Mouse (Mus musculus): ENCODE measurements around the gene Tpcn1. TPM values are rescaled to one million over a fixed set of nuclear protein-coding genes. Genes with fewer than 3 reads are reported as not detected.

The Tpcn1 gene
- polyA plus RNA-seq, 1 experiment from 2014 or later = 14.5 TPM

- H3K27ac ChIP-seq (ENCODE audit: low read depth, low read length) = no peak overlapping the region
- H3K4me3 ChIP-seq (ENCODE audit: low read depth, low read length) = no peak overlapping the region
- no peak for ATAC-seq (replicated peaks; ENCODE audit: low FRiP score)
- no peak overlapping the region for H3K9ac ChIP-seq (ENCODE audit: low read length)
- 44% methylated on average over 15 of the region's 15 CpGs for WGBS
- no peaks in the 10 kb centered on the region for H3K36me3 ChIP-seq (ENCODE audit: control insufficient read depth, insufficient read depth, low read length)
- no peak overlapping the region for H3K4me2 ChIP-seq (ENCODE audit: low read depth, low read length, severe bottlenecking)
- H3K4me1 ChIP-seq (replicated peaks; ENCODE audit: control insufficient read depth, insufficient read depth, low read length) = 0 out of 2 replicates have a peak, but pooled peaks cover 9% of the 10 kb centered on the region
- no peaks in the 10 kb centered on the region for H3K9me3 ChIP-seq (ENCODE audit: control insufficient read depth, low read length)
- DNase-seq (ENCODE audit: low spot score) = no peak
- peaks cover 2% of the 10 kb centered on the region; the same call in 1 of the 2 replicates for H3K27me3 ChIP-seq (ENCODE audit: control insufficient read depth, insufficient read depth, low read length)
Observed at GRCm38 (mm10) chr5:120512911-120513555, 75.4 kb downstream of the Tpcn1 start.

GRCm38 (mm10) chr5:120511643-120512220 is 76.7 kb downstream of the Tpcn1 start:
- H3K27me3 ChIP-seq (ENCODE audit: control insufficient read depth, insufficient read depth, low read length) = peaks cover 2% of the 10 kb centered on the region; the same call in 1 of the 2 replicates
- WGBS = 40% methylated on average over 14 of the region's 14 CpGs
- no peak overlapping the region for H3K9ac ChIP-seq (ENCODE audit: low read length)
- H3K27ac ChIP-seq (ENCODE audit: low read depth, low read length) = no peak overlapping the region
- H3K9me3 ChIP-seq (ENCODE audit: control insufficient read depth, low read length) = no peaks in the 10 kb centered on the region
- H3K4me3 ChIP-seq (ENCODE audit: low read depth, low read length) = peak overlapping the region; percentile 39
- no peak for DNase-seq (ENCODE audit: low spot score)
- no peaks in the 10 kb centered on the region for H3K36me3 ChIP-seq (ENCODE audit: control insufficient read depth, insufficient read depth, low read length)
- no peak for ATAC-seq (replicated peaks; ENCODE audit: low FRiP score)
- H3K4me1 ChIP-seq (replicated peaks; ENCODE audit: control insufficient read depth, insufficient read depth, low read length) = 0 out of 2 replicates have a peak, but pooled peaks cover 9% of the 10 kb centered on the region
- H3K4me2 ChIP-seq (ENCODE audit: low read depth, low read length, severe bottlenecking) = peak overlapping the region; percentile 60; the same call in 1 of the 2 replicates

- H3K9me3 ChIP-seq (ENCODE audit: control insufficient read depth, low read length) = no peaks in the 10 kb centered on the region
- under 1% methylated on average over 36 of the region's 36 CpGs for WGBS
- peaks cover 2% of the 10 kb centered on the region; the same call in 1 of the 2 replicates for H3K27me3 ChIP-seq (ENCODE audit: control insufficient read depth, insufficient read depth, low read length)
- peak within 1 kb of the TSS; percentile 39 for H3K4me3 ChIP-seq (ENCODE audit: low read depth, low read length)
- H3K27ac ChIP-seq (ENCODE audit: low read depth, low read length) = no peak within 1 kb of the TSS
- ATAC-seq (replicated peaks; ENCODE audit: low FRiP score) (peak; percentile 92), DNase-seq (ENCODE audit: low spot score) (peak; percentile 97)
- H3K4me1 ChIP-seq (replicated peaks; ENCODE audit: control insufficient read depth, insufficient read depth, low read length) = 0 out of 2 replicates have a peak, but pooled peaks cover 7% of the 10 kb centered on the region
- H3K9ac ChIP-seq (ENCODE audit: low read length) = peak within 1 kb of the TSS; percentile 33; the same call in 1 of the 2 replicates
- H3K4me2 ChIP-seq (ENCODE audit: low read depth, low read length, severe bottlenecking) = peak within 1 kb of the TSS; percentile 60
- no peaks in the 10 kb centered on the region for H3K36me3 ChIP-seq (ENCODE audit: control insufficient read depth, insufficient read depth, low read length)
Observed at GRCm38 (mm10) chr5:120510982-120511642, 77.4 kb downstream of the Tpcn1 start, which contains the start of gene Slc8b1. Gene Slc8b1, plus strand, starts transcription at chr5:120511168.

- H3K9ac ChIP-seq (ENCODE audit: low read length) = no peak overlapping the region
- H3K27me3 ChIP-seq (ENCODE audit: control insufficient read depth, insufficient read depth, low read length) = peaks cover 2% of the 10 kb centered on the region; the same call in 1 of the 2 replicates
- 61% methylated on average over 4 of the region's 4 CpGs for WGBS
- H3K4me2 ChIP-seq (ENCODE audit: low read depth, low read length, severe bottlenecking) = no peak overlapping the region
- H3K36me3 ChIP-seq (ENCODE audit: control insufficient read depth, insufficient read depth, low read length) = no peaks in the 10 kb centered on the region
- ATAC-seq (replicated peaks; ENCODE audit: low FRiP score) = no peak
- no peak overlapping the region for H3K4me3 ChIP-seq (ENCODE audit: low read depth, low read length)
- no peaks in the 10 kb centered on the region for H3K9me3 ChIP-seq (ENCODE audit: control insufficient read depth, low read length)
- no peak for DNase-seq (ENCODE audit: low spot score)
- H3K27ac ChIP-seq (ENCODE audit: low read depth, low read length) = no peak overlapping the region
- peaks cover 11% of the 10 kb centered on the region; the same call in 1 of the 2 replicates for H3K4me1 ChIP-seq (replicated peaks; ENCODE audit: control insufficient read depth, insufficient read depth, low read length)
Observed at GRCm38 (mm10) chr5:120507311-120507710, 81.2 kb downstream of the Tpcn1 start.

- Histone ChIP-seq H3K27me3 (ENCODE audit: control insufficient read depth, insufficient read depth, low read length) (no peaks in the 10 kb centered on the region), H3K4me2 (ENCODE audit: low read depth, low read length, severe bottlenecking) (no peak overlapping the region), H3K9ac (ENCODE audit: low read length) (no peak overlapping the region), H3K9me3 (ENCODE audit: control insufficient read depth, low read length) (no peaks in the 10 kb centered on the region), H3K36me3 (ENCODE audit: control insufficient read depth, insufficient read depth, low read length) (no peaks in the 10 kb centered on the region), H3K4me1 (replicated peaks; ENCODE audit: control insufficient read depth, insufficient read depth, low read length) (peaks cover 12% of the 10 kb centered on the region; the same call in 1 of the 2 replicates), H3K4me3 (ENCODE audit: low read depth, low read length) (no peak overlapping the region), H3K27ac (ENCODE audit: low read depth, low read length) (no peak overlapping the region)
- 81% methylated on average over 9 of the region's 9 CpGs for WGBS
- DNase-seq (ENCODE audit: low spot score) = no peak
- no peak for ATAC-seq (replicated peaks; ENCODE audit: low FRiP score)
Observed at GRCm38 (mm10) chr5:120506490-120506889, 82.0 kb downstream of the Tpcn1 start.

- Histone ChIP-seq H3K4me3 (ENCODE audit: low read depth, low read length) (no peak overlapping the region), H3K27ac (ENCODE audit: low read depth, low read length) (no peak overlapping the region)
Observed at GRCm38 (mm10) chr5:120505781-120506180, 82.7 kb downstream of the Tpcn1 start.

GRCm38 (mm10) chr5:120505368-120505767 is 83.1 kb downstream of the Tpcn1 start:
- no peaks in the 10 kb centered on the region for H3K9me3 ChIP-seq (ENCODE audit: control insufficient read depth, low read length)
- H3K4me1 ChIP-seq (replicated peaks; ENCODE audit: control insufficient read depth, insufficient read depth, low read length) = peaks cover 9% of the 10 kb centered on the region; the same call in 1 of the 2 replicates
- 21% methylated on average over 16 of the region's 16 CpGs for WGBS
- H3K4me2 ChIP-seq (ENCODE audit: low read depth, low read length, severe bottlenecking) = peak overlapping the region; percentile 24; the same call in 1 of the 2 replicates
- H3K4me3 ChIP-seq (ENCODE audit: low read depth, low read length) = no peak overlapping the region
- H3K9ac ChIP-seq (ENCODE audit: low read length) = no peak overlapping the region
- no peak overlapping the region for H3K27ac ChIP-seq (ENCODE audit: low read depth, low read length)
- no peaks in the 10 kb centered on the region for H3K36me3 ChIP-seq (ENCODE audit: control insufficient read depth, insufficient read depth, low read length)
- DNase-seq (ENCODE audit: low spot score) (peak; percentile 87), ATAC-seq (replicated peaks; ENCODE audit: low FRiP score) (no peak)
- no peaks in the 10 kb centered on the region for H3K27me3 ChIP-seq (ENCODE audit: control insufficient read depth, insufficient read depth, low read length)

More at GRCm38 (mm10) chr5:120505781-120506180, 82.7 kb downstream of the Tpcn1 start:
- no peak overlapping the region for H3K4me2 ChIP-seq (ENCODE audit: low read depth, low read length, severe bottlenecking)
- no peaks in the 10 kb centered on the region for H3K9me3 ChIP-seq (ENCODE audit: control insufficient read depth, low read length)
- no peaks in the 10 kb centered on the region for H3K36me3 ChIP-seq (ENCODE audit: control insufficient read depth, insufficient read depth, low read length)
- DNase-seq (ENCODE audit: low spot score) = no peak
- H3K4me1 ChIP-seq (replicated peaks; ENCODE audit: control insufficient read depth, insufficient read depth, low read length) = peaks cover 9% of the 10 kb centered on the region; the same call in 1 of the 2 replicates
- no peak overlapping the region for H3K9ac ChIP-seq (ENCODE audit: low read length)
- no peak for ATAC-seq (replicated peaks; ENCODE audit: low FRiP score)
- H3K27me3 ChIP-seq (ENCODE audit: control insufficient read depth, insufficient read depth, low read length) = no peaks in the 10 kb centered on the region
- WGBS = 74% methylated on average over 9 of the region's 9 CpGs

GRCm38 (mm10) chr5:120503144-120503795 is 85.2 kb downstream of the Tpcn1 start, which contains the start of gene Plbd2:
Gene Plbd2, minus strand, starts transcription at chr5:120503625.
- H3K9ac ChIP-seq (ENCODE audit: low read length) = peak within 1 kb of the TSS; percentile 89
- peak within 1 kb of the TSS; percentile 95 for H3K4me2 ChIP-seq (ENCODE audit: low read depth, low read length, severe bottlenecking)
- peak; percentile 77 for ATAC-seq (replicated peaks; ENCODE audit: low FRiP score)
- H3K27me3 ChIP-seq (ENCODE audit: control insufficient read depth, insufficient read depth, low read length) = no peaks in the 10 kb centered on the region
- H3K36me3 ChIP-seq (ENCODE audit: control insufficient read depth, insufficient read depth, low read length) = no peaks in the 10 kb centered on the region
- 0% methylated on average over 53 of the region's 55 CpGs for WGBS
- no peak within 1 kb of the TSS for H3K27ac ChIP-seq (ENCODE audit: low read depth, low read length)
- H3K4me1 ChIP-seq (replicated peaks; ENCODE audit: control insufficient read depth, insufficient read depth, low read length) = peaks cover 5% of the 10 kb centered on the region; the same call in 1 of the 2 replicates
- peak; percentile 99 for DNase-seq (ENCODE audit: low spot score)
- H3K4me3 ChIP-seq (ENCODE audit: low read depth, low read length) = peak within 1 kb of the TSS; percentile 85
- no peaks in the 10 kb centered on the region for H3K9me3 ChIP-seq (ENCODE audit: control insufficient read depth, low read length)
